Mouse (Mus musculus): ENCODE results near the gene Inha. TPM values are rescaled to one million over a fixed set of nuclear protein-coding genes. Genes with fewer than 3 reads are reported as not detected.

Gene Inha
- polyA plus RNA-seq, 1 experiment from 2014 or later, result 3.8 TPM

GRCm38 (mm10) chr1:75512550-75512949 is 5.7 kb downstream of the Inha start:
- 88% methylated on average over 3 of the region's 3 CpGs for WGBS

GRCm38 (mm10) chr1:75516703-75517380 is 10.0 kb downstream of the Inha start:
- no peaks in the 10 kb centered on the region for H3K9me3 ChIP-seq (ENCODE audit: low read length)
- no peak overlapping the region for H3K27ac ChIP-seq (ENCODE audit: low read length)
- no peaks in the 10 kb centered on the region for H3K27me3 ChIP-seq (replicated peaks; ENCODE audit: insufficient read depth, low read length)
- TF ChIP-seq CTCF (IDR thresholded peaks at IDR 0.05), result no peak
- TF ChIP-seq EP300 (IDR thresholded peaks at IDR 0.05), result peak; percentile 51
- no peaks in the 10 kb centered on the region for H3K36me3 ChIP-seq (ENCODE audit: insufficient read depth, low read length)
- DNase-seq (ENCODE audit: low spot score) (peak; percentile 46), ATAC-seq (no peak)
- no peak overlapping the region for H3K9ac ChIP-seq (replicated peaks; ENCODE audit: low read depth)
- 55% methylated on average over 15 of the region's 15 CpGs for WGBS
- no peak overlapping the region for H3K4me3 ChIP-seq (ENCODE audit: low read depth, low read length)
- H3K4me1 ChIP-seq (ENCODE audit: insufficient read depth, low read depth, low read length), result peaks cover 6% of the 10 kb centered on the region; the same call in 1 of the 2 replicates
- H3K4me2 ChIP-seq (replicated peaks; ENCODE audit: low read depth, low read length), result no peak overlapping the region

More at GRCm38 (mm10) chr1:75512550-75512949, 5.7 kb downstream of the Inha start:
- no peak overlapping the region for H3K4me2 ChIP-seq (replicated peaks; ENCODE audit: low read depth, low read length)
- H3K9me3 ChIP-seq (ENCODE audit: low read length), result no peaks in the 10 kb centered on the region
- H3K27ac ChIP-seq (ENCODE audit: low read length), result no peak overlapping the region
- H3K4me3 ChIP-seq (ENCODE audit: low read depth, low read length), result no peak overlapping the region
- TF ChIP-seq CTCF (IDR thresholded peaks at IDR 0.05), result no peak
- TF ChIP-seq EP300 (IDR thresholded peaks at IDR 0.05), result no peak
- H3K36me3 ChIP-seq (ENCODE audit: insufficient read depth, low read length), result no peaks in the 10 kb centered on the region
- DNase-seq (ENCODE audit: low spot score) (no peak), ATAC-seq (no peak)
- H3K4me1 ChIP-seq (ENCODE audit: insufficient read depth, low read depth, low read length), result 0 out of 2 replicates have a peak, but pooled peaks cover 7% of the 10 kb centered on the region
- no peaks in the 10 kb centered on the region for H3K27me3 ChIP-seq (replicated peaks; ENCODE audit: insufficient read depth, low read length)
- no peak overlapping the region for H3K9ac ChIP-seq (replicated peaks; ENCODE audit: low read depth)

GRCm38 (mm10) chr1:75517984-75518383 is 11.1 kb downstream of the Inha start:
- DNase-seq (ENCODE audit: low spot score) (peak; percentile 45), ATAC-seq (no peak)
- no peaks in the 10 kb centered on the region for H3K27me3 ChIP-seq (replicated peaks; ENCODE audit: insufficient read depth, low read length)
- H3K27ac ChIP-seq (ENCODE audit: low read length), result no peak overlapping the region
- no peak for TF ChIP-seq EP300 (IDR thresholded peaks at IDR 0.05)
- TF ChIP-seq CTCF (IDR thresholded peaks at IDR 0.05), result no peak
- H3K4me2 ChIP-seq (replicated peaks; ENCODE audit: low read depth, low read length), result no peak overlapping the region
- H3K4me3 ChIP-seq (ENCODE audit: low read depth, low read length), result no peak overlapping the region
- H3K9ac ChIP-seq (replicated peaks; ENCODE audit: low read depth), result no peak overlapping the region
- no peaks in the 10 kb centered on the region for H3K36me3 ChIP-seq (ENCODE audit: insufficient read depth, low read length)
- H3K9me3 ChIP-seq (ENCODE audit: low read length), result no peaks in the 10 kb centered on the region
- peaks cover 6% of the 10 kb centered on the region; the same call in 1 of the 2 replicates for H3K4me1 ChIP-seq (ENCODE audit: insufficient read depth, low read depth, low read length)
- 48% methylated on average over 2 of the region's 4 CpGs for WGBS

- peaks cover 6% of the 10 kb centered on the region; the same call in 1 of the 2 replicates for H3K4me1 ChIP-seq (ENCODE audit: insufficient read depth, low read depth, low read length)
- DNase-seq (ENCODE audit: low spot score), result no peak
- no peak overlapping the region for H3K27ac ChIP-seq (ENCODE audit: low read length)
- TF ChIP-seq CTCF (IDR thresholded peaks at IDR 0.05) (no peak), EP300 (IDR thresholded peaks at IDR 0.05) (no peak)
- H3K9ac ChIP-seq (replicated peaks; ENCODE audit: low read depth), result no peak overlapping the region
- H3K27me3 ChIP-seq (replicated peaks; ENCODE audit: insufficient read depth, low read length), result no peaks in the 10 kb centered on the region
- H3K4me2 ChIP-seq (replicated peaks; ENCODE audit: low read depth, low read length), result no peak overlapping the region
- no peak for ATAC-seq
- no peaks in the 10 kb centered on the region for H3K36me3 ChIP-seq (ENCODE audit: insufficient read depth, low read length)
- WGBS, result 93% methylated on average over 4 of the region's 4 CpGs
- no peaks in the 10 kb centered on the region for H3K9me3 ChIP-seq (ENCODE audit: low read length)
- H3K4me3 ChIP-seq (ENCODE audit: low read depth, low read length), result no peak overlapping the region
Measured at GRCm38 (mm10) chr1:75518427-75518826, 11.6 kb downstream of the Inha start.

- 34% methylated on average over 5 of the region's 5 CpGs for WGBS
- Histone ChIP-seq H3K36me3 (ENCODE audit: insufficient read depth, low read length) (no peaks in the 10 kb centered on the region), H3K4me2 (replicated peaks; ENCODE audit: low read depth, low read length) (no peak overlapping the region), H3K9ac (replicated peaks; ENCODE audit: low read depth) (no peak overlapping the region), H3K9me3 (ENCODE audit: low read length) (no peaks in the 10 kb centered on the region), H3K27ac (ENCODE audit: low read length) (peak overlapping the region; percentile 71), H3K4me3 (ENCODE audit: low read depth, low read length) (no peak overlapping the region), H3K4me1 (ENCODE audit: insufficient read depth, low read depth, low read length) (peaks cover 6% of the 10 kb centered on the region; the same call in 1 of the 2 replicates), H3K27me3 (replicated peaks; ENCODE audit: insufficient read depth, low read length) (no peaks in the 10 kb centered on the region)
- DNase-seq (ENCODE audit: low spot score) (peak; percentile 72), ATAC-seq (no peak)
- TF ChIP-seq EP300 (IDR thresholded peaks at IDR 0.05) (no peak), CTCF (IDR thresholded peaks at IDR 0.05) (no peak)
Measured at GRCm38 (mm10) chr1:75519576-75519975, 12.7 kb downstream of the Inha start.

- peaks cover 7% of the 10 kb centered on the region for H3K36me3 ChIP-seq (ENCODE audit: insufficient read depth, low read length)
- ATAC-seq, result peak; percentile 98
- H3K4me3 ChIP-seq (ENCODE audit: low read depth, low read length), result peak within 1 kb of the TSS; percentile 60
- peaks cover 6% of the 10 kb centered on the region; the same call in 1 of the 2 replicates for H3K4me1 ChIP-seq (ENCODE audit: insufficient read depth, low read depth, low read length)
- no peak for TF ChIP-seq CTCF (IDR thresholded peaks at IDR 0.05)
- TF ChIP-seq EP300 (IDR thresholded peaks at IDR 0.05), result peak; percentile 76
- no peaks in the 10 kb centered on the region for H3K9me3 ChIP-seq (ENCODE audit: low read length)
- peak within 1 kb of the TSS; percentile 47 for H3K9ac ChIP-seq (replicated peaks; ENCODE audit: low read depth)
- DNase-seq (ENCODE audit: low spot score), result peak; percentile 98
- H3K27ac ChIP-seq (ENCODE audit: low read length), result peak within 1 kb of the TSS; percentile 89
- no peaks in the 10 kb centered on the region for H3K27me3 ChIP-seq (replicated peaks; ENCODE audit: insufficient read depth, low read length)
- H3K4me2 ChIP-seq (replicated peaks; ENCODE audit: low read depth, low read length), result peak within 1 kb of the TSS; percentile 53
- WGBS, result under 1% methylated on average over 46 of the region's 46 CpGs
Measured at GRCm38 (mm10) chr1:75521321-75522031, 14.6 kb downstream of the Inha start, which contains the start of gene Stk11ip. Stk11ip (plus strand) TSS chr1:75521529.
